Mouse (Mus musculus): Measurements from ENCODE around the gene Ddx4.
A peak's percentile ranks its signal among the peaks of the same experiment; 100 is the strongest.
"Not testable (repeated sequence)": the region's sequence is repeated elsewhere in the genome, so short reads cannot be mapped to it uniquely, and the experiment has no call there.

DNA sequence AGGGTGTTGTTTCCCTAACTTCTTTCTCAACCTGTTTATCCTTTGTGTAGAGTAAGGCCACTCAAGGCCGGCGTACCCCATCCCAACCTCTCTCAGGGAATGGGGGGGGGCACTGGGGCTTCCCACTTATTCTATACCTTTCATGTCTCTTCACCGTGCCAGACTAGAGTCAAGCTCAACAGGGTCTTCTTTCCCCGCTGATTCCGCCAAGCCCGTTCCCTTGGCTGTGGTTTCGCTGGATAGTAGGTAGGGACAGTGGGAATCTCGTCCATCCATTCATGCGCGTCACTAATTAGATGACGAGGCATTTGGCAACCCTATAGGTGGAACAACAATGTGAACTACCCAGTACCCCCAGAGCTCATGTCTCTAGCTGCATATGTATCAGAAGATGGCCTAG, 74.2 kb downstream of the Ddx4 start:
- not testable (repeated sequence) for TF ChIP-seq POLR2A (IDR thresholded peaks at IDR 0.05; ENCODE audit: insufficient read length, low read depth); E2F4 (IDR thresholded peaks at IDR 0.05; ENCODE audit: insufficient read depth); TCF3 (IDR thresholded peaks at IDR 0.05; ENCODE audit: insufficient read length, low read depth); USF1 (IDR thresholded peaks at IDR 0.05; ENCODE audit: low read depth)
- TF ChIP-seq CEBPB (IDR thresholded peaks at IDR 0.05; ENCODE audit: insufficient read depth, poor library complexity, severe bottlenecking) = 0 out of 2 replicates have a peak, but pooled peaks have one; percentile 42

Data from myocyte (in vitro differentiated cells).